Mouse (Mus musculus): ENCODE measurements around the gene Gm973.

DNA sequence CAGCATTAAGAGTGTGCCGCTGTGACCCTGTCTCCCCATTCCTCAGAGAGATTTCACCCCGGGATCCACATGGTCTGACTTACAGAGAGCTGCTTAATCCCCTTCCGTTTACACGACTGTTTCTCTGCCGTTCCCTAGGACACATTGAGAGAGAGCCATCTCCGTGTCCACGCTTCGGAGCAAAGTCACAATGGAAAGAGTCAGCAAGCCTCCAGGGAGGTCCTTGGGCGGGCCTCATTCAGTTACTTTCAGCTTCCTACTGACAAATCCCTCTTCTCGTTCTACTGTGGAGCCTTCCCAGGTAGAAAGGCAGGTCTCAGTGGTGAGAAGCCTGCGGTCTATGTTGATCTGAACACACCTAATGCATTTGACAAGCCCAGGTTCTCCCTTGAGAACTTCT, 34.9 kb downstream of the Gm973 start:
- no peak for TF ChIP-seq CTCF (IDR thresholded peaks at IDR 0.05)
- TF ChIP-seq EP300 (IDR thresholded peaks at IDR 0.05): no peak
